Mouse (Mus musculus): ENCODE results near the gene Cmtm1. TPM values are rescaled to one million over a fixed set of nuclear protein-coding genes. Genes with fewer than 3 reads are reported as not detected.
"Not testable (repeated sequence)": the region's sequence is repeated elsewhere in the genome, so short reads cannot be mapped to it uniquely, and the experiment has no call there.

Gene Cmtm1
- polyA plus RNA-seq, 1 experiment from 2014 or later = not detected

DNA sequence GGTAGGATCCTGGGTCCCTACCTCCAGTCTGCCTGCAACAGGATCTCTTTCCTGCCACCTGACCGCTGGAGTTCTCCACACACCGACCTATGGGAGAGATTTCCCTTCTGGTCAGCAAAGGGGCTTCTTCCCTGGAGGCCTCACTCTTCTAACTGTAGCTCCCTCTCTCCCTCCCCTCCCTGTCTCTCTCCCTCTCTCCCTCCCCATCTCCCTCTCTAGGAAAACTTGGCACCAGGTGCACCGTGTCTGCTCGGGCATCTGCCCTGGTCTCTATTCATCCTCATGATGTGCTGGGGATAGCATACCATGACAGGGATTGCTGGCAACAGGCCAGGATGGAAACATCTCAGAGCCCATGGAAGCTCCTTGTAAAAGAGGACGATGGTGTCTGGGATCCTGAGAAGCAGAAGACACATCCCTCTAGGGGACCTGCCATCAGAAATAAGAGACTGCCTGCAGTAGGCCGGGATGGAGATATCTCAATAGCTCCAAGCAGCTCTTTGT, 41.0 kb downstream of the Cmtm1 start:
- TF ChIP-seq CTCF (IDR thresholded peaks at IDR 0.05; ENCODE audit: low read depth) = no peak
- DNase-seq (no peak), ATAC-seq (ENCODE audit: insufficient read depth) (no peak)

DNA sequence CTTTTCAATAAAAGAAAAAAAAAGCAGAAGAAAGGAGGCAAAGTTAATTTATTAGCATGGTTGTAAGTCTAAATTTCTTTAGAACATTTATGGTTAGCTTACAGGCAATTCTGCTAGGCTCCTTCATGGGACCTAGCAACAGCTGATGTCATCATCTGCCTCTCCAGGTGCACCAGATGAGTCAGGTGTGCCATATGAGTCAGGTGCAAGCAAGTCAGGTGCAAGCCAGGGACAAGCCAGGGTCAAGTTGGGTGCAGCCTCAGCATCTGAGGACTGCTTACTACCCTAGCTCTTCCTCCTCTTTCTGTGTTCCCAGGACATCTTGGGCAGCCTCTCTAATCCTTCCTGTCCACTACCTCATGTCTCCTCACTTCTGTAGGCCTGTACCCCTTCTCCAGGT, 41.6 kb downstream of the Cmtm1 start:
- Histone ChIP-seq H3K36me3 (ENCODE audit: insufficient read depth) (0 out of 2 replicates have a peak, but pooled peaks cover 14% of the 10 kb centered on the region), H3K4me3 (ENCODE audit: low read depth, low read length) (no peak overlapping the region), H3K27me3 (ENCODE audit: insufficient read depth, low read length) (no peaks in the 10 kb centered on the region), H3K4me1 (ENCODE audit: insufficient read depth) (no peaks in the 10 kb centered on the region), H3K9me3 (ENCODE audit: low read depth, low read length) (no peaks in the 10 kb centered on the region), H3K9ac (no peak overlapping the region), H3K27ac (ENCODE audit: low read depth) (no peak overlapping the region), H3K4me2 (no peak overlapping the region)
- TF ChIP-seq CTCF (IDR thresholded peaks at IDR 0.05; ENCODE audit: low read depth) = no peak
- no peak for DNase-seq
- ATAC-seq (ENCODE audit: insufficient read depth) = no peak

More for the DNA sequence above, 41.0 kb downstream of the Cmtm1 start:
- H3K9me3 ChIP-seq (ENCODE audit: low read depth, low read length) = no peaks in the 10 kb centered on the region
- no peaks in the 10 kb centered on the region for H3K27me3 ChIP-seq (ENCODE audit: insufficient read depth, low read length)
- H3K27ac ChIP-seq (ENCODE audit: low read depth) = no peak overlapping the region
- H3K9ac ChIP-seq = no peak overlapping the region
- H3K36me3 ChIP-seq (ENCODE audit: insufficient read depth) = 0 out of 2 replicates have a peak, but pooled peaks cover 7% of the 10 kb centered on the region
- no peaks in the 10 kb centered on the region for H3K4me1 ChIP-seq (ENCODE audit: insufficient read depth)
- H3K4me2 ChIP-seq = no peak overlapping the region
- H3K4me3 ChIP-seq (ENCODE audit: low read depth, low read length) = no peak overlapping the region
- WGBS = 81% methylated on average over 6 of the region's 6 CpGs

DNA sequence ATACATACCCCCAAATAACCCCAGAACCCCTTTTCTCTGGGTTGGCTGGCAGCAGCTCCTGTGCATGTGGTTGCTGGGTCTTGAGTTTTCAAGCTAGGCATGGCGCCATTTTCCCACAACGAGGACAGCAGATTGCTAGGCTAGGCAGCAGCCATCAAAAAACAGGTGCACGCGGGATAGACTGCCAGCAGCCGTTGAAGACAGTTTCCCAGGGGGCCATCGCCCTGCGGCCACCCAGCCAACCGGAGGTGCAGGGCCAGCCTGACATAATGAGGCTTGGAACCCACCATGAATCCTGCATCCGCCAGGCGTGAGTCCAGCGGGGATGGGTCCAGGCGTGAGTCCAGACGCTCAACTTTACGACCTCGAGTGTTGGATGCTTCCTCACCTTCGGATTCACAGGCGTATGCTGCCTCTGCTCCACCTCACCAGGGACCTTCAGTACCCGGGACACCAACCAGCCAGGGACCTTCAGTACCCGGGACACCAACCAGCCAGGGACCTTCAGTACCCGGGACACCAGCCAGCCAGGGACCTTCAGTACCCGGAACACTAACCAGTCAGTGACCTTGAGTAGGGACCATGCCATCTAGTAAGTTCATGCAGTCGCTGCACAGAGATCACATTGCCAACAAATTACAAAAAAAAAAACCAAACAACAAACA, 45.5 kb downstream of the Cmtm1 start:
- H3K9ac ChIP-seq; H3K4me1 ChIP-seq (ENCODE audit: insufficient read depth); ATAC-seq (ENCODE audit: insufficient read depth); H3K4me3 ChIP-seq (ENCODE audit: low read depth, low read length); H3K27me3 ChIP-seq (ENCODE audit: insufficient read depth, low read length); H3K27ac ChIP-seq (ENCODE audit: low read depth); H3K4me2 ChIP-seq; H3K9me3 ChIP-seq (ENCODE audit: low read depth, low read length); DNase-seq: not testable (repeated sequence)
- WGBS = 97% methylated on average over 21 of the region's 22 CpGs
- H3K36me3 ChIP-seq (ENCODE audit: insufficient read depth) = peaks cover 18% of the 10 kb centered on the region; the same call in 1 of the 2 replicates

DNA sequence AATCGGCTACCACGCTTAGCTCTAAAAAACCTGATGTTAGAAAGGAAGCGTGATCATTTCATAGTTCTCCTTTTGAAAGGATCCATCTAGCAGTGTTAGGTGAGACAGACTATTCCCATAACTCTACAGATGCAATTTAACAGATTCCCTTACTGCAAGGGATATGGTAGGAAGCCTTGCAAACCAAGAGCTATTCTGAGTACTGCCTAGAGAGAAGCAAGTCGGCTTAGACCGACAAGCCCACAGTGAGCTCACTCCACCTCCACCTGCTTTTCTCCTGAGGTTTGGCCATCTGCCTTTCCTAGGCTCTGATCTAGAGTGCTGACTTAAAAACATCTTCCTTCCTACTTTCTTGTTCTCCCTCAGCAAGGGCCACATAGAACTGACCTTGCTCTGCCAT, 48.1 kb downstream of the Cmtm1 start:
- WGBS = 94% methylated on average over 5 of the region's 5 CpGs
- not testable (repeated sequence) for DNase-seq; H3K4me2 ChIP-seq; H3K9me3 ChIP-seq (ENCODE audit: low read depth, low read length); H3K9ac ChIP-seq; ATAC-seq (ENCODE audit: insufficient read depth); H3K4me3 ChIP-seq (ENCODE audit: low read depth, low read length); H3K27me3 ChIP-seq (ENCODE audit: insufficient read depth, low read length); H3K4me1 ChIP-seq (ENCODE audit: insufficient read depth); H3K27ac ChIP-seq (ENCODE audit: low read depth)
- peaks cover 39% of the 10 kb centered on the region for H3K36me3 ChIP-seq (ENCODE audit: insufficient read depth)

DNA sequence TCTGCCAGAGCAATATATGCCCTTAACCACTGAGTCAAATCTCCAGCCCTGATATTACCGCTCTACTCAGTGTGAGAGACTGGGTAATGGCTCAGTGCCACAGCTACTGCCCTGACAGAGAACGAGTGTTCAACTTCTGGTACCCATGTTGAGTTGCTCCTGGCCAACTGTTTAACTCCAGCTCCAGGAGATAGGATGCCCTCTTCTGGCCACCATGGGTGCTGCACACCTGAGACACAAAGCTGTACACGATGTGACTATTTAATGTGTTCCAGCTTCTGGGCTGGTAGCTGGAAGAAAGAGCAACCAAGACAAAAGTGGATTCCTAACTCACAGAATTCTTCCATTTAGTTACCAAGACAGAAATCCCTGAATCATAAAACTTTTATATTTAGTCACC, 56.9 kb downstream of the Cmtm1 start:
- Histone ChIP-seq H3K9me3 (ENCODE audit: low read depth, low read length) (peaks cover 3% of the 10 kb centered on the region; the same call in 1 of the 2 replicates), H3K4me1 (ENCODE audit: insufficient read depth) (peaks cover 4% of the 10 kb centered on the region), H3K27ac (ENCODE audit: low read depth) (no peak overlapping the region), H3K9ac (no peak overlapping the region), H3K4me2 (no peak overlapping the region), H3K4me3 (ENCODE audit: low read depth, low read length) (no peak overlapping the region), H3K36me3 (ENCODE audit: insufficient read depth) (peaks cover 9% of the 10 kb centered on the region), H3K27me3 (ENCODE audit: insufficient read depth, low read length) (no peaks in the 10 kb centered on the region)
- DNase-seq (peak; percentile 27), ATAC-seq (ENCODE audit: insufficient read depth) (no peak)
- WGBS = 85% methylated on average over 3 of the region's 3 CpGs
- peak; percentile 52 for TF ChIP-seq CTCF (IDR thresholded peaks at IDR 0.05; ENCODE audit: low read depth)

DNA sequence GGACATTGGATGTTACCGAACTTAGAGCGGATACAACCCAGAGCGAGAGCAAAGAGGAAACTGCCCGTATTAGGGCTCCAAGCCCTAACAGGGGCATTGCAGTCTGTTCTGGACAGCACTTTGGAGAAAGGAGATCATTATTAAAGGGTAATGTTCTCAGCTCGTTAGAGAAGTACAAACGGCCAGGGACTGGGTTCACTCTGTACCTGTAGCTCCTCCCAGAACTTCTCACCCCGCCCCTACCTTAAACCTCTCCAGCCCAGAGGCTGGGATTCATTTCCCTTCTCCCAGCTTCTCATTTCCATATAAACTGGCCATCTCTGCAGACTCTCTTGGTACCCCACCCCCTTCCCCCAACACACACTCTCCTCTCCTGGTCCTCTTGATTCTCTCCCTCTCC, 58.5 kb downstream of the Cmtm1 start:
- H3K4me1 ChIP-seq (ENCODE audit: insufficient read depth) = peaks cover 4% of the 10 kb centered on the region
- DNase-seq (peak; percentile 45), ATAC-seq (ENCODE audit: insufficient read depth) (peak; percentile 12)
- peak overlapping the region; percentile 56 for H3K4me3 ChIP-seq (ENCODE audit: low read depth, low read length)
- under 1% methylated on average over 7 of the region's 7 CpGs for WGBS
- peak overlapping the region; percentile 84 for H3K27ac ChIP-seq (ENCODE audit: low read depth)
- H3K4me2 ChIP-seq = peak overlapping the region; percentile 80
- TF ChIP-seq CTCF (IDR thresholded peaks at IDR 0.05; ENCODE audit: low read depth) = no peak
- H3K9me3 ChIP-seq (ENCODE audit: low read depth, low read length) = no peaks in the 10 kb centered on the region
- no peaks in the 10 kb centered on the region for H3K27me3 ChIP-seq (ENCODE audit: insufficient read depth, low read length)
- peak overlapping the region; percentile 61 for H3K9ac ChIP-seq
- no peaks in the 10 kb centered on the region for H3K36me3 ChIP-seq (ENCODE audit: insufficient read depth)

DNA sequence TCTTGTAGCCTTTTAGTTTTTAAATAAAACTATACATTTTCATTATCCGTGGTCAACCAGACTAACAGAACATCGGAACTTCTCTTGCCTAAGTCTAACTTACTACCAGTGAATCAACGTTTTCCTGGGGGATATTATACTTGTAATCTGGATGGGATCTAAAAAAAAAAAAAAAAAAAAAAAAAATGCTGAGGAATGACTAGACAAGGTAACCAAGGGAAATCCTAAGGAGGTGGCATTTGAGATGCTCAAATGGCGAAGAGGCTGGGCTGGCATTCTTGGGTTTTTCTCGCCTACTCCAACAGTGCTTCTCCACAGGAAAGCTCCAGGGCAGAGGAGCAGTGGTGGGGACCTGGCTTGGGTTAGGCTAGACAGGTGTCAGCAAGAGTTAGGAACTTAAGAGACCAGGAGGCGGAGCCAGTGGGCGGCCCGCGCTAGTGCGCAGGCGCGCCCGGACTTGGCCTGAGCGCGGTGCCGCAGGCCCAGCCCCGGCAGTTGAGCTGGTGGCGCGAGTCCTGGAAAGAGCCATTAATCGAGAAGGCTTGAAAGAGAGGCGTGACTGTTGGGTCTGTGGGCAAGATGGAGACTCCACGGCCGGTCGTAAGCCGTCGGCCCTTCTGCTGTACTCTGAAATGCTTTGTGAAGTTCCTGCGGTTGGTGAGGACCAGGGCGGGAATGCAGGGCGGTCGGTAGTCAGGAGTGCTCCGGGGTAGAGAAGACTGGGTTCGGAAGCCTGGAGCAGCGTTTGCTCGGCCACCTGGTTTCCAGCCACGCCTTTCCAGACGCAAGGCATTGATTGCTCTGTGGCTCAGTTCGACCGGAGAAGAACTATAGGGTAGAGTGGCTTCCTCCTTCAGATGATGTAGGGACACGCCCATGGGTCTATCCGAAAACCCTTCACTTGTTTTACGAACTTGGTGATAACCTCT, 59.2 kb downstream of the Cmtm1 start, which contains the start of gene Cklf:
Gene Cklf, plus strand, starts transcription at position 423 of the 929 bp plus-strand sequence.
- H3K4me1 ChIP-seq (ENCODE audit: insufficient read depth) = peaks cover 4% of the 10 kb centered on the region
- ATAC-seq (ENCODE audit: insufficient read depth) (peak; percentile 81), DNase-seq (peak; percentile 98)
- H3K27me3 ChIP-seq (ENCODE audit: insufficient read depth, low read length) = no peaks in the 10 kb centered on the region
- H3K9ac ChIP-seq = peak within 1 kb of the TSS; percentile 61
- H3K9me3 ChIP-seq (ENCODE audit: low read depth, low read length) = no peaks in the 10 kb centered on the region
- 3% methylated on average over 41 of the region's 41 CpGs for WGBS
- H3K27ac ChIP-seq (ENCODE audit: low read depth) = peak within 1 kb of the TSS; percentile 84
- peak; percentile 26; the same call in 1 of the 2 replicates for TF ChIP-seq CTCF (IDR thresholded peaks at IDR 0.05; ENCODE audit: low read depth)
- H3K36me3 ChIP-seq (ENCODE audit: insufficient read depth) = no peaks in the 10 kb centered on the region
- peak within 1 kb of the TSS; percentile 56 for H3K4me3 ChIP-seq (ENCODE audit: low read depth, low read length)
- peak within 1 kb of the TSS; percentile 80 for H3K4me2 ChIP-seq

Data from lung, embryonic 14.5 days (tissue).